Mouse (Mus musculus) ZHBTc4 (cell line): ENCODE measurements around the gene Chrng.

Source experiments
- DNase-seq: peaks from one replicate; pipeline ENCODE4 v3.0.0-alpha.2; 2011; ENCODE audit warnings: low read depth, low spot score

The Chrng gene

GRCm38 (mm10) chr1:87198119-87199065 lies 6.1 kb upstream of the Chrng start:
- no peak for DNase-seq

- DNase-seq: no peak
Measured at GRCm38 (mm10) chr1:87200811-87201210, 3.6 kb upstream of the Chrng start.

- no peak for DNase-seq
Measured at GRCm38 (mm10) chr1:87201848-87202247, 2.6 kb upstream of the Chrng start.

GRCm38 (mm10) chr1:87203779-87204178 lies 678 bp upstream of the Chrng start:
- no peak for DNase-seq

- DNase-seq: no peak
Measured at GRCm38 (mm10) chr1:87205038-87205437, 581 bp downstream of the Chrng start.

GRCm38 (mm10) chr1:87205502-87205901 lies 1.0 kb downstream of the Chrng start:
- DNase-seq: no peak

GRCm38 (mm10) chr1:87206339-87206738 lies 1.9 kb downstream of the Chrng start:
- DNase-seq: peak; percentile 64

- DNase-seq: no peak
Measured at GRCm38 (mm10) chr1:87211431-87211830, 7.0 kb downstream of the Chrng start.

GRCm38 (mm10) chr1:87213735-87214704 lies 9.6 kb downstream of the Chrng start, which contains the start of gene Eif4e2:
Gene Eif4e2 (plus strand): TSS chr1:87213914.
- DNase-seq: peak; percentile 98

- DNase-seq: no peak
Measured at GRCm38 (mm10) chr1:87214748-87215147, 10.3 kb downstream of the Chrng start.

GRCm38 (mm10) chr1:87217938-87218337 lies 13.5 kb downstream of the Chrng start:
- DNase-seq: peak; percentile 70

GRCm38 (mm10) chr1:87225739-87226138 lies 21.3 kb downstream of the Chrng start:
- DNase-seq: peak; percentile 50

- peak; percentile 96 for DNase-seq
Measured at GRCm38 (mm10) chr1:87226409-87227159, 22.1 kb downstream of the Chrng start.

GRCm38 (mm10) chr1:87227160-87227550 lies 22.7 kb downstream of the Chrng start:
- no peak for DNase-seq

GRCm38 (mm10) chr1:87230606-87231005 lies 26.1 kb downstream of the Chrng start:
- peak; percentile 78 for DNase-seq

- DNase-seq: peak; percentile 65
Measured at GRCm38 (mm10) chr1:87232197-87232596, 27.7 kb downstream of the Chrng start.

GRCm38 (mm10) chr1:87239056-87239455 lies 34.6 kb downstream of the Chrng start:
- DNase-seq: peak; percentile 88

GRCm38 (mm10) chr1:87243021-87243420 lies 38.6 kb downstream of the Chrng start:
- no peak for DNase-seq

- no peak for DNase-seq
Measured at GRCm38 (mm10) chr1:87245430-87245829, 41.0 kb downstream of the Chrng start.

GRCm38 (mm10) chr1:87245929-87246815 lies 41.7 kb downstream of the Chrng start:
- DNase-seq: peak; percentile 88
